Mouse (Mus musculus) yolk sac, embryonic 10.5 days (tissue): ENCODE results near the gene Nbr1.

Experiments used
- DNase-seq: peaks from one replicate; pipeline ENCODE4 v3.0.0-alpha.2; 2017; ENCODE audit warnings: low spot score

The Nbr1 gene

DNA sequence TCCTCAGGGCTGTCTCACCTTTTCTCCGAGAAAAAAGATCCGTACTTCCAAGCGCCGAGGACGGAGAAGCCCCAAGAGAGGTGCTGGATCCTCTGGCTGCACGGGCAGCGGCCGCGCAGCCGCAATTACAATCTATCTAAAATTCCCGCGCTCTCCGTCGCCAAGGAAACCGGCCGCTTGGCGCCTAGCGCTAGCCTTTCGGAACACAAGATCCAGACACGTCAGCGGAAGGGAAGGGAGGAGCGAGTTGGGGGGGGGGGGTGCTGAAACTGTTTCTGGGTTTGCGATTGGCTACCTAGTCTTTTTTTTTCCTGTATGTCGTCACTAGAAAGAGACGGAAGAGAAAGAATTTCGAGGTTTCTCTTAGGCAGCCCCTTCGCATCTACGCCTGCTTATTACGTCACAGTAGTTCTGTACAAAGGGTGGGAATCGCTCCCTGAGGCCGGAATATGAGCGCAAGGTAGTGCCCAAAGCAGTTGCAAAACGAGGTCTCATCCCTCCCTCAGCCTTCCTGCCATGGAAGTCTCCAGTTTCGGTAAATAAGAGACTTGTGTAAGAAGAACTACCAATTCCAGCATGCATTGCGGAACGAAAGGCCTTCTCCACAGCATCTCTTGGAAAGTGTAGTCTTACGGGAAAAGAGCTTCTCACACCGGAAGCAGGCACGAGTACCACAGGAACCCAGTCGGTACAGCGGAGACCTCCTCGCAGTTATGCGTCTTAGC lies at the start of gene Nbr1, which contains the start of gene Brca1:
Gene Nbr1, plus strand, starts transcription at position 399 of the 725 bp plus-strand sequence.
Gene Brca1, minus strand, starts transcription at position 205 of the 725 bp plus-strand sequence.
- DNase-seq = peak; percentile 99

GRCm38 (mm10) chr11:101506269-101506780 lies 45.6 kb upstream of the Nbr1 start:
- no peak for DNase-seq

- DNase-seq = no peak
These were observed 44.9 kb upstream of the Nbr1 start for GRCm38 (mm10) chr11:101507090-101507489.

DNA sequence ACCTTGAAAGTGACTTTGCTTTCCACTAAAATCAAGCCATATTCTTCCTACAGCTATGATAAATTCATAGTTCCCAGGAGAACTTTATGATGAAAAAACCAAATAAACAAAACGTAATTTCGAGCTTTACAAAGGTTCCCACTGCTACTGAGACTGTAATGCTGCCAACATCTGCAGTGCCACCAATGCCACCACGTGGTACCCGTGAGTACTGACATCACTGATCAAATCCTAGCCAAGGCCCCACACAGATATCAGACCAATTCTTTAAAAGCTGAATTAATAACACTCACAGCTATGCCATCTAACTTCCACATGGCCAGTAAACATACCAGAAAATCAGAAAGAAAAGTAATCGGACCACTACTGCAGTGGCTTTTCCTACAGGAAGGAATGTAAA lies 33.0 kb upstream of the Nbr1 start:
- DNase-seq = no peak

- peak; percentile 60 for DNase-seq
These were observed 32.6 kb upstream of the Nbr1 start for GRCm38 (mm10) chr11:101519364-101519763.

GRCm38 (mm10) chr11:101524446-101524845 lies 27.5 kb upstream of the Nbr1 start:
- peak; percentile 64 for DNase-seq

- DNase-seq = no peak
These were observed 26.9 kb upstream of the Nbr1 start for GRCm38 (mm10) chr11:101525056-101525455.

DNA sequence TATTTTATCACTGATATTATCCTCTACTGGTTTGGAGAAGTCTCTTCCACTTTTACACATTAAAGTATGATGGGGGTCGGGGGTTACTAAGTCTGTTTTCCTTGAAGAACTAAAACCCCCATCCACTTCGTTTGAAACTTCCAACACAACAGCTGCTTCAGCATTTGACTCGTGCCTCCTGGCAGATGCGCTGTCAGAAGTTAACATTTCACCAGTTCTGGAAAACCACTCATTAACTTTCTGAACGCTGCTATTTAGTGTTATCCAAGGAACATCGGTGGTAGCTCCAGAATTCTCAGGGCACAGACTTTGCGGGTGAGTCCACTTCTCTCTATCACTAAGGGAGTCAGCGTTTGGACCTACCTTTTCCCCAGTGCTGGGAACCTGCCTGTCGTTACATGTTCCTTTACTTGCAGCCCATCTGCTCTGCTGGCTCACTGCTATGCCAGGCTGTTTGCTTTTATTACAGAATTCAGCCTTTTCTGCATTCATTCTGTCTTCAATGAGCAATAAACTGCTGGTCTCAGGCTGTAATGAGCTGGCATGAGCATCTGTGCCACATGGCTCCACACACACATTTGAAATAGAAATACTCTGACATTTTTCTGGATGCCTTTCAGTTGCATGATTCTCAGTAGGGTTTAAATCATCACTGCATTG lies 25.9 kb upstream of the Nbr1 start:
- peak; percentile 26 for DNase-seq

DNA sequence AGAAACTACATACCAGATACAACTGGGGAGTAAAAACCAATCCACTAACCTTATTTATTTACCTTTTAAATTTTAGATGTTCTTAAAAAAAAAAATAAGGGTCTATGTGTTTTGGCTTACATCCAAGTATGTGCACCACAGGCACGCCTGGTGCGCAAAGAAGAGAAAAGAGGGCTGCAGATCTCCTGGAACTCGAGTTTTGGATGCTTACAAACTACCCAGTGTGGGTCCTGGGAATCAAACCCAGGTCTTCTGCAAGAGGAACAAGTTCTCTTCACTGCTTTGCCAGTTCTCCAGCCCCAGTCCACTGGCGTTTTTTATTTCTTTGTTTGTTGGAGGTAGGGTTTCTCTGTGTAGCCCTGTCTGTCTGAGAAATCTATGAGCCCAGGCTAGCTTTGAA lies 25.3 kb upstream of the Nbr1 start:
- no peak for DNase-seq

DNA sequence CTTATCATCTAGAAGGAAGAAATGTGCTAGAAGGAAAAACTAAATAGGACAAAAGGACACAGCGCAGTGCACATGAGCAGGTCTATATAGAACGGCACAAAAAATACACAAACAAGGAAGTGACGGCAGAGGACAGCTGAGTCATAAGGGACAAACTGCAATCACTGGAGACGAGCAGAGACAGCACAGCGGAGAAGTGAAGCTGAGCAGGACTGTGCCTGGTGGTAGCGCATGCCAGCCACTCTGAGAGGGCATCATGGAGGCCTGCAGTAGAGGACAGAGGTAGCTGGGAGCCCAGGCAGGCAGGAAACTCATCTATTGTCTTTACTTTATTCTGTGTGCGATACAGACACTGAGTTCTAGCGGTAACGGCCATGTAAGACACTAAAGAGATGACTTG lies 8.4 kb upstream of the Nbr1 start:
- DNase-seq = no peak

GRCm38 (mm10) chr11:101544132-101544531 lies 7.8 kb upstream of the Nbr1 start:
- no peak for DNase-seq

DNA sequence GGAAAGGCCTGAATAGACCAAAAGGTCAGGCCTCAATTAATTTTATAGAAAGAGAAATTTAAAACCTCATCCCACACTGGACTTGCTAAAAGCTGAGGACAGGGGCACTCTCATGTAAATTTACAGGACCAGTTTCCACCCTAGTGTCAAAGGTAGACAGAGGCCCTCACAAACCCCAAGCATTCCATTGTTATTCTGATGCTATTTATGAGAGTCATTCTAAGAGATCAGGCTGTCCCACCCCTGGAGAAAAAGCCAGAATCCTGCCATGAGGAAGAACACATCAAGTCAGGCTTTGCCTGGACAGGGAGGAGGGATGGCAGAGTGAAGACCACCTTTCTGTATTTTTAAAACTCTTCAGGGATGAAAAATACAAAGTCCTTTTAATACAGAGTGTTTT lies 3.4 kb upstream of the Nbr1 start:
- DNase-seq = no peak

GRCm38 (mm10) chr11:101552476-101553300 lies 739 bp downstream of the Nbr1 start:
- peak; percentile 99 for DNase-seq

- peak; percentile 32 for DNase-seq
These were observed 1.5 kb downstream of the Nbr1 start for GRCm38 (mm10) chr11:101553354-101553930.

DNA sequence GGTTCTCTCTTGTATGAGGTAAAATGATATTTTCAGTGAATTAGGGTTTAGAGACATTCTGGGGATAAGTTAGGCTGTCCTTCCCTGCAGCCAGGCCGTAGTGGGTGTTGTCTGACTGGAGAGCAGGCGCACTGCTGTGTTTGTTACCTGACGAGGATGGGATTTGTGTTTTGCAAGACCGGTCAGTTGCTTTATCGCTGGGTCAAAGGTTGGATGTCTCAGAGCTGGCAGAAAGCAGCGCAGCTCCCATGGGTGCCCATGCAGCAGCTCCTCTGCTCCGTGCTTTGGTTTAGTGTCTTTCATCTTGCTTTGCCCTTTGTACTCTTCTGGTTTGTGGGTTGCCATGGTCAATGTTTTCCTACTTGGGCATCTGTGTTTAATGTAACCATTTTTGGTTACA lies 4.6 kb downstream of the Nbr1 start:
- peak; percentile 82 for DNase-seq

- DNase-seq = no peak
These were observed 5.0 kb downstream of the Nbr1 start for GRCm38 (mm10) chr11:101556954-101557353.

- no peak for DNase-seq
These were observed 10.4 kb downstream of the Nbr1 start for GRCm38 (mm10) chr11:101562391-101562790.

DNA sequence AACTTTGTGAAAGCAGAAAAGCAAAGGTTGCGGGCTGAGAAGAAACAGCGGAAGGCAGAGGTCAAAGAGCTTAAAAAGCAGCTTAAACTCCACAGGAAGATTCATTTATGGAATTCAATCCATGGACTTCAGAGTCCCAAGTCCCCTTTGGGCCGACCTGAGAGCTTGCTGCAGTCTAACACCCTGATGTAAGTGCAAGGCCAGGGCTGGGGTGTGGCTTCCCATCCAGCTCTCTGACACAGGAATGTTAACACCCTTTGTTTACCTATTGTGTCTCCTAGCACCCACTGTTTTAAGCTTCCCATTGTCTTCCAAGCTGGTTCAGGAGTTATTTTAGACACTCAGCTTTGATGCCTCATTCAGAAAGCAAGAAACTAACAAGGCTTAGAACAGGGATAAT lies 16.5 kb downstream of the Nbr1 start:
- DNase-seq = no peak

DNA sequence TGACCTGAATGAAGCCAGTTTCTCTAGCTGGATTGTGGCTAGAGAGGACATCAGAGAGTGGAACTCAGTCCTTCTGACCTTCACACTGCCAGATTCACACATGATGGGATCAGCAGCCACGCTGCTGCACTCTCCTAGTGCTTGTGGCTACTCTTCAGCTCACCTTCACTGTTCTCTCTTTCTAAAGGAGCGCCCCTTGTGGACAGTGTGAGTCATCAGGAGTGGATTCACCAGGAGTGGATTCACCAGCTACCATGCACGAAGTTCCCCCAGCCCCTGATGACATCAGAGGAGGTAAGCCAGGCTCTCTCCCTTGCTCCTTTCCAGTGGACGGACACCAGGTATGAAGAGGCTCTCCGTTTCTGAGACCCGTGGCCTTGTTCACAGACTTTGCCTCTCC lies 24.2 kb downstream of the Nbr1 start:
- DNase-seq = no peak

DNA sequence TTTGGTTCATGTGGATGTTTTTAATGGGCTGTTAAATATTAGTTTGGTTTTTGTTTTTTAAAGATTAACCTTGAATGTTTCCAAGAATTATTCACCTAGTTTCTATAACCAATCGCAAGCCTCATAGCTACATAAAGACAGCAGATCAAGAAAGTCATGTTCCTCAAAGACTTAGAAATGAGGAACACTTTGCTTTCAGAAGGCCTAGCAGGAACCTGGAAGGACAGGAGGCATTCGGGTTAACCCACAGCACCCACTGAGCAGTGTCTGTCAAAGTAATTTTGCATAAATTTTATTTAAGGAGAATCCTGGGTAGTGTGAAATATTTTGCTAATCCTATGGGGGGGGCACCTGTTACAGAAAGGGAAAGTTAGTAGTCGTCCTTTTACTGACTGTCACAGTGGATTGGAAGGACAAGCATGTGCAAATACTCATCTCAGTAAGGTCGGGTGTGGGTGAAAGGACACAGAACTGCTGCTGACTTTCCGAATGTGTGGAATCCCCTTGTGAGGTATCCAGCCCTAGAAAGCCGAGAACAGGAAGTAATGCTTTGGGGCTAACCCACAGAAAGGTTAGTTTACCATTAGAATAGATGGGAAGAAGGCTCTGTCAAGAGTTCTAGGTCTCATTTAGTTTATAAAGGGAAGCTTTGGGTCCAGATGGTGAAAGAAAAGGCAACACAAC lies 29.3 kb downstream of the Nbr1 start:
- DNase-seq = no peak
